Mouse (Mus musculus): ENCODE results near the gene Dlgap4.

GRCm38 (mm10) chr2:156717320-156718281, 104.1 kb downstream of the Dlgap4 start:
- no peak for TF ChIP-seq GATA1 (IDR thresholded peaks at IDR 0.05; ENCODE audit: borderline replicate concordance, low read length)
- no peak for TF ChIP-seq CTCF (IDR thresholded peaks at IDR 0.05; ENCODE audit: low read depth, low read length)
- TF ChIP-seq POLR2AphosphoS5 (IDR thresholded peaks at IDR 0.05; ENCODE audit: insufficient replicate concordance, low read depth, low read length), result no peak
- no peak for TF ChIP-seq TAL1 (conservative IDR thresholded peaks at IDR 0.05; ENCODE audit: low read depth, low read length)

Data from G1E (cell line).